Mouse (Mus musculus): ENCODE data around the gene Zfp410.

- TF ChIP-seq CTCF (IDR thresholded peaks at IDR 0.05; ENCODE audit: low read depth) (no peak), EP300 (IDR thresholded peaks at IDR 0.05; ENCODE audit: low read depth) (no peak)
Observed at GRCm38 (mm10) chr12:84361555-84362489, 45.2 kb downstream of the Zfp410 start, which contains the start of the genes Coq6 and Fam161b.
